Mouse (Mus musculus) mouse trophoblast stem cell (cell line): Measurements from ENCODE around the gene Saa1.
"Not testable (repeated sequence)": the region's sequence is repeated elsewhere in the genome, so short reads cannot be mapped to it uniquely, and the experiment has no call there.

Experiments
- in situ Hi-C, 2 experiments: fragments of 300-500 bp; cut with MseI, MboI; formaldehyde crosslinking; loops; 2 replicates in 1 of 2; 3 replicates in 1 of 2; pipeline ENCODE4 v1.15.1; 2025

The Saa1 gene

GRCm38 (mm10) chr7:46742880-46743279, at the start of gene Saa1:
Saa1 (minus strand) TSS chr7:46742980.
- in situ Hi-C loops, result not testable (repeated sequence)

- in situ Hi-C loops, result no loop called here
These were observed 46.5 kb upstream of the Saa1 start for GRCm38 (mm10) chr7:46789177-46789849.

- in situ Hi-C loops, result loop anchor here in 1 of 2 experiments (5.0 kb wide), 1 partner anchor 58 kb away; the partner anchor contains the start of gene Saal1
These were observed 27.9 kb upstream of the Saa1 start for GRCm38 (mm10) chr7:46770706-46771105.

GRCm38 (mm10) chr7:46768451-46768850, 25.7 kb upstream of the Saa1 start:
- in situ Hi-C loops, result no loop called here

- in situ Hi-C loops, result no loop called here
These were observed 24.6 kb upstream of the Saa1 start for GRCm38 (mm10) chr7:46767371-46767770.

- in situ Hi-C loops, result no loop called here
These were observed 21.9 kb upstream of the Saa1 start for GRCm38 (mm10) chr7:46764672-46765071.

GRCm38 (mm10) chr7:46762601-46763000, 19.8 kb upstream of the Saa1 start:
- in situ Hi-C loops, result no loop called here

DNA sequence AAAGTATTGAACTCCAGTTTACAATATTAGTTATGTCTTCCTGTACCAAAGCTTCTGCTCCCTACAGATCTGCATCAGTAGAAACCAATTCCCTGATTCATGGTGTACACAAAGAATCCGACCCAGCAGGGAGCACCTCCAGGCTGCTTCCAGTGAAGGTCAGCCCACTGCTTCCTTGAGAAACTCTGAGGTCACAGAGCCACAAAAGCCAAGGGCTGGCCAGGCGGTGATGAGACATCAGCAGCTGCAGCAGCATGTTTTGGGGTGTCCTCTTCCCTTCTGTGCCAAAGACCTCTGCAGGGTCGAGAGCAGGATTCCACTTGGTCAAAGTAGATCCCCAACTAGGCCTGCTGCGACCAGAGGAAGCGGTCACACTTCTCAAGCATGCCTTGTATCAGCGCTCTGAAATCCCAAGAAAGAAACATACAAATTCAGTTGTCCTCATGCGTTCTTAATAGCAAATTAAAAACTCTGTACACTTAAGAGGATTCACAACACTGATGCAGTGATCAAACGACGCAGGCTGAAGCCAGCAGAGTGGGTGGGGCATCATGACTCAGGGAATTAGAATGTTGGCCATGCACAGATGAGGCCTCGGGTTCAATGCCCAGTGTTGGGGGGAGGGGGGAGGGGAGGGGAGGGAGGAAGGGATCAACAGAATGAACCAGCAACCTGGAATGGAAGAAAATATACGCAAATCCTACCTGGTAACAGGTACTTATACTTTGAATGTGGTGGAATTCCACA, 18.4 kb upstream of the Saa1 start:
- in situ Hi-C loops, result no loop called here

DNA sequence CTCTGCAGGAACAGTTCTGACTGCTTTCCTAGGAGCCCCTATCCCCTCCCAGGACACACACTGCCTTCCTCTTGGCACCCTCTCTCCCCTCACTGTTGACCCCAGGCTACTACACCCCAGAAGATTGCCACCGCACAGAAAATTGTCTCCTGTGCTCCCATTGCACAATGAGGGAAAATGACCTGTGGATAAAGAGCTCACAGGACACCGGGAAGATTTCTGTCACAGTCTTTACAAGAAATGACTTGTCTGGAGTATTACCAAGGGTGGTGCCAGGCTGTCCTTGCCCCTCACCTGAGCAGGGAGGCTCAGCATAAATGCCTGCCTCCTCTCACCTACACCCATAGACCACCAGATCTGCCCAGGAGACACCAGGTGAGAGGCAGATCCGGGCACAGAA, 8.7 kb upstream of the Saa1 start, which contains the start of gene Saa2:
TSS of gene Saa2 (plus strand) at position 301 of the 400 bp plus-strand sequence.
- in situ Hi-C loops, result no loop called here

DNA sequence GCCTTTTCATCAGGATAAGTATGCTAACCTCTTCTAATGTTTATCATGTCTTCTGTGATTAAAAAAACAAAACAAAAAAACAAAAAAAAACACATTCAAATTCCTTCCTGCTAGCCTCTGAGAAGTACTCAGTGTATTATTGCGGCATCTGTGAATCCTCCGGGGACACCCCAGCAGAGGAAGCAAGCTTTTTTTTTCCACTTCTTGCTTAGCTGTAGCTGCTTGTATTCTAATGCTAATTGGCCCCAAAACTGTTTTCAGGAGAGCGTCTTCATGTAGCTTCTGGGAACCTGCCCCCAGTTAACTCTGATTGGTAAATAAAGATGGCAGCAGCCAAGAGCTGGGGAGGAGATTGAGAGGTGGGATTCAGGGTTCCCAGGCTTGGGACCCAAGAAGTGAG, 5.7 kb upstream of the Saa1 start:
- in situ Hi-C loops, result no loop called here

- in situ Hi-C loops, result no loop called here
These were observed 3.6 kb upstream of the Saa1 start for GRCm38 (mm10) chr7:46746381-46746780.

- in situ Hi-C loops, result no loop called here
These were observed 3.0 kb upstream of the Saa1 start for GRCm38 (mm10) chr7:46745816-46746215.

- in situ Hi-C loops, result not testable (repeated sequence)
These were observed 2.7 kb downstream of the Saa1 start for GRCm38 (mm10) chr7:46740041-46740440.

- in situ Hi-C loops, result no loop called here
These were observed 4.0 kb downstream of the Saa1 start for GRCm38 (mm10) chr7:46738561-46739460.

GRCm38 (mm10) chr7:46734983-46735382, 7.8 kb downstream of the Saa1 start:
- in situ Hi-C loops, result no loop called here

DNA sequence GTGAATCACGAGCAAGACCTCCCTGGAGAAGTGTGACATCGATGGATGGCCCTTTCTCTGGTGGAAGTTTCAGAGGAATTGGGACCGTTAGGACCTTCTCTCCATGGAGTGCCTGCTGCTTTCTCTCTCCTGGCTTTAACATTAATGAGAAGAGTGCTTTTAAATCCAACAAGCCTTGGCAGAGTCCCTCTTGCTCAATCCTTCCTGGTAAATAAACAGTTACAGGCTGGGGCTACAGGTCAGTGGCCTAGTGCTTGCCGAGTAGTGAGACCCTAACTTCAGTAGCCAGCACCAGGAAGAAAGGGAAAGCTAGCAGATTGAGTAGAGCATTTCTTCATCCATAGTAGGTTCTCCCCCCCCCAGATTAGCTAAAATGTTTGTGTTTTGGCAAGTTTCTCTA, 10.3 kb downstream of the Saa1 start, which contains the start of gene Saa4:
TSS of gene Saa4 (minus strand) at position 146 of the 400 bp plus-strand sequence.
- in situ Hi-C loops, result no loop called here

DNA sequence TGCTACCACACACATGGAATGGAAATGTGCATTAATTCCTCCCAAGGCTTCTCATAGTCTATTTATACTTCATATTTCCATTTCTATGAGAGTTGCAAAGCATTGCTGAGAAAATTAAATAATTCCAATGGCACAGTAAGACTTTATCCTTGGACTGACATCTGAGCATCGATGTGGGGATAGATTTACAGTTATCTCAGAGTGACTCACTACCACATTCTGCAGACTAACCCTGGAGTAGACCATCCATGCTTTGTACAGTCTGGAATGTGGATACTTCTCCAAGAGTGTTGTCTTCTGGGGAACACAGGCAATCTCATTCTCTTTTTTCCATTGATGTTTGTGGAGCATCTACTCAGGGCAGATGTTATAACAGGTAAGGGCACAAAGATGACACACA, 15.2 kb downstream of the Saa1 start:
- in situ Hi-C loops, result no loop called here

DNA sequence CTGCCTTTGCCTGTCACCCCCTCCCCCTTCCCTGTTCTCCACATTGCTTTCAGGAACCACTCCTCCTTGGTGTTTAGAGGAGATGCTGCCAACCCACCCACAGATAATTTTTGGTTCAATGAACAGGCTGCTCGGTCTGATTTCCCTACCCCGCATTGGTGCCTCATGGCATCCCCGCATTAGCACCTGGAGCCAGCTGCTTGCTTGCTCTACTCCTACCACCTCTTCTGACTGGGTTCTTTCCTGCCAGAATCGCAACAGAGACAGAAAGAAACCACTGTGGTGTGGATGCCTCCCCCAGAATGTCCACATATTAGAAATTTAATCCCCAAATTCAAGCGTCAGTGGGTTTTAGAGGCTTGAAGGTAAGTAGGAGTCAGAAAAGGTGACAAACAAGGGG, 18.4 kb downstream of the Saa1 start:
- in situ Hi-C loops, result no loop called here

DNA sequence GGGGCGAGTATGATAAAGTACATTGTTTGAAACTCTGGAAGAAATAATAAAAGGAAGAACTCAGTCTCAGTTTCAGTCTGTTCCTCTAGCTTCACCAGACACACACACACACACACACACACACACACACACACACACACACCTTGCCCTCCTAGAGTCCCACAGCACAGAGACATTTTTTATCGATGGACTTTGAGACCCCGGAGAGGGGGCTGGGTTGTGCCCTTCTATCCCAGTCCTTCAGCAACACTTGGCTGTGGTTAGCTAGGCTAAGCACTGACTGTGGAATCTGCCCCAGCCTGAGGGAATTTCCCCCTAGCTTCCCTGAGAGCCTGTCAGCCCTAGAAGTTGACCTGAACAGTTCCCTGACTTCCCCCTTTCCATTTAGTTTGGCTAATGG, 18.9 kb downstream of the Saa1 start:
- in situ Hi-C loops, result no loop called here

GRCm38 (mm10) chr7:46723354-46723753, 19.4 kb downstream of the Saa1 start:
- in situ Hi-C loops, result no loop called here

DNA sequence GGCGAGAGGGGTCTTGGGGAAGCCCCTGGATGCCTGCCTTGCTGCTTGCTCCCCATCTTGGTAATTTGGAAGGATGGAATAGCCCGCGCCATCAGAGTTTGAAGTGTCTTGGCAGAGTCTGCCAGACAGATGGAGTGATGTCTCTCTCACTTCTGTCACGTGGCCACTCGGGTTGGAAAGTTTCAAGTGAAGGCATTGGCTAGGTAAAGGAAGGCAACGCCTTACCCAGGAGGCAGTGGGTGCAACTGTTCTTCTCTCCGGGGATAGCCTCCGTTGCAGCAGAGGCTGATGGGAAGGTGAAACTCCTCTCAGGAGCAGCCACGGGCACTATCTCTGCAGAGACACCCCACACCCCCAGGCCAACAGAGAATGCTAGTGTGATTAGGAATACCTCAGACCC, 22.3 kb downstream of the Saa1 start:
- in situ Hi-C loops, result no loop called here

DNA sequence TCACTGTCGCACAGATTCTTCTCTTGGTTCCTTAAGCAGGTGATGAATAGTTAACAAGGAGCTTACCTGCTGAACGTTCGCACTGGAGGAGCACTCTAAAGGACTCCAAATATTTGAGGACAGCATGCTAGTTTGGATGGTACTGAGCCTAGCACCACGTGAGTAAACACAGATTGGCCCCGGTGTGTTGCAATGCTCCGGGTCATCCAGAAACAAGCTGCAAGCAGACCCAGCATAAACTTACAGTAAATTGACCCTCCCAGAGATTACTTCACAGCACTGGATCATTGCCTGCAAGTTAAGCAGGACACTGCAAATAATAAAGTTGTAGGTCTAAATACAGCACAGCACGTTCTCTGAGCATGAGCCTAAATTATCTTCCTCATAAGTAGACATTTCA, 23.3 kb downstream of the Saa1 start:
- in situ Hi-C loops, result no loop called here
